Mouse (Mus musculus) heart, postnatal 14 days (tissue): ENCODE data around the gene Aqp3. TPM values are rescaled to one million over a fixed set of nuclear protein-coding genes. Genes with fewer than 3 reads are reported as not detected.

Experiments
- DNase-seq, 2 experiments: peaks; one replicate each; pipeline ENCODE4 v3.0.0; 2021 to 2022
- intact Hi-C: fragments of 180-260 bp; cut with DNase I; formaldehyde crosslinking; loops from one replicate; pipeline ENCODE4 v1.15.1; 2025
- total RNA-seq, 2 experiments: library from RNA; stranded (reverse); gene quantifications; 2 replicates each; pipeline ENCODE4 v1.2.3; 2021

The Aqp3 gene
- total RNA-seq, 2 experiments from 2014 or later: 0.88 to 0.91 TPM

- no peak for DNase-seq
- intact Hi-C loops: no loop called here
Measured at GRCm38 (mm10) chr4:41071500-41072429, 26.2 kb downstream of the Aqp3 start.

DNA sequence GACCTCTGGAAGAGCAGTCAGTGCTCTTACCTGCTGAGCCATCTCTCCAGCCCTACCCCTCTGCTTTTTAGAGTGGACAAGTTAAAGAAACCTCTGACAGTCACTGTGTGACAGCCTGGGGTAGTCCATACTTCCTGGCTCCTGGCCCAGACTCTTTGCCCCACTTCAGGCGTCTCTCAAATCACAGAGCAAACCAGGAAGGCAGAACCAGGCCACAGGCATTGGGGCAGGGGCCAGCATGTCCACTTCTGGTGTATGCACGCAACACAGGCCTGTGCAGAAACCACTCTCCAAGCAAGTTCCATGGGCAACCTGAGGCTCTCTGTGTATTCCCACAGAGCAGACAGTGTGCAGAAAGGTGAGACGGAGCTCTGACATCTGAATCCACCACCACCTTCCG, 32.8 kb downstream of the Aqp3 start:
- no peak for DNase-seq
- intact Hi-C loops: no loop called here

DNA sequence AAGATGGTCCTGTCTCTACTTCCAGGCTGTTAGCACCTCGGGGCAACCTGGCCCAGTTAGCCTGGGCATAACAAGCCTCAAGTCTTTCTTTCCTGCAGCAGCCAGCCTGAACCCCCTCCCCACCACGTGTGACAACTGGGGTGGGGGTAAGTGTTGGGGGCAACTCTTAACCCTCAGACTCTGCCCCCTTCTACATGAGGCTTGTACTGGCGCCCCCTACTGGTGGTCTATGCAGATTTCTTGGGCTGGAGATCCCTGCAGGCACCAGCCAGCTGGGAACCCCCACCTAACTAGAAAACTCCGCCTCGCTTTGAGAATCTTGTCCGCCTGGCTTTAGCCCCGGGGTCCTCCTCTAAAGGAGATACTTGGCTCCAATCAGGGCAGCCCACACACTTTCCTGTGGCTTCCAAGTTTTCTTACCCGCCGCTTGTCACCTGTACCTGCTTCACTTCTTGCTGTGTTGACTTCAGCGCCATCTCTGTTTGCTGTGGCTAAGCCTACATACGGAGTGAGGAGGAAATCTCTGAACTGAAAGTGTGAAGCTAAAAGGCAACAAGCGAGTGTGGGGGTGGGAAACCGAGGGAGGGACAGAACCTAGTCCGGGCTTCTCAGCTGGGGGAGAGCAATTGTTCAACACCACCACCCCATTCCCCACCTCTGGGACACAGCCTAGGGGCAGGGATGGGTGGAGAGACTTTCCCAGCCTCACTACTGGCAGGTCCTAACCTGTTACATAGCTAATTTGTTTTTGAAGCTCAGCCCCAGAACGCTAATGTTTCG, 33.9 kb downstream of the Aqp3 start:
- peak; percentile 28 to 39 for DNase-seq
- intact Hi-C loops: no loop called here

DNA sequence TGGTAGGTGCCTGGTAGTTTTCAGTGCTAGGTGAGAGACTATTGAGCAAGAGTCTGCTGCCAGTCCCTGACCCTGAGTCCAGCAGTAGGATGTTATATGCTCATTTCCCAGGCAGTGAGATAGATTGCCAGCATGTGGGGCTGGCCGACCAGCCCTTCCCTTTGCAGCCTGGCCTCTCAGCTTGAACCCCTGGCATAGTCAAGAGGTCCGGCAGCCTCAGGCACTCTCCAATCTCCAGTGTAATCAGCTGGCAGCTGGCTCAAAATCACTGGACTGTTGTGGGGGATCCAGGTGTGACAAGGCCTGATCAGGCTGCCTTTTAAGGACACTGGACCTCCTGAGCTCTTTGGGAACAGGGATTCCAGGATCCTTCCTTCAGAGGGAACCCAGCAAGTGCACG, 34.6 kb downstream of the Aqp3 start:
- intact Hi-C loops: no loop called here
- no peak for DNase-seq

GRCm38 (mm10) chr4:41057361-41057760, 40.6 kb downstream of the Aqp3 start:
- intact Hi-C loops: loop anchor here (10.0 kb wide), 1 partner anchor 167 kb away; no protein-coding TSS in a partner anchor
- no peak for DNase-seq

DNA sequence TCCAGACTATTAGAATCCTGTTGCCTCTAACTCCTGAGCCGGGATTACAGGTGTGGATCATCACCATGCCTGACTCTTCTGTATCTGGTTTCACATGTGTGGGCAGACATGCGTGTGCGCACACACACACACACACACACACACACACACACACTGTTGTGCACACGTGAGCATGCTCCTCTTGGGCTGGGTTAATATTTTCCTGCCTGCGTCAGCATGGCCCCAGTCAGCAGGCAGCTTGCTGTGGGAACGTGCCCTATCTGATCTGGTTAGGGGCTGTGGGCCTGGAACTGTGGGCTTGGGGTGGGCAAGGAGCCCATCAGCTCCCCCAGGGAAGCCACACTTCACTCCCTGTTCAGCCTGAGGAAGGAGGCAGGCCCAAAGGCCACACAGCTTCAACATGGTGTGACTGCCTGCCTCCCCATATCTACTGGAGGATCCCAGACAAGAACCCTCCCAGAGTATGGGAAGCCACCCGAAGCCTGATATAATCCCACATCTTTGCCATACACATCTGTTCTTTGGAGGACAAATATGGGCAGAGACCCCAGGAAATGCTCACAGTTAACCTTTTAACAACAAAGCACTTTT, 41.1 kb downstream of the Aqp3 start:
- DNase-seq: no peak
- intact Hi-C loops: loop anchor here (10.0 kb wide), 1 partner anchor 168 kb away; no protein-coding TSS in a partner anchor

DNA sequence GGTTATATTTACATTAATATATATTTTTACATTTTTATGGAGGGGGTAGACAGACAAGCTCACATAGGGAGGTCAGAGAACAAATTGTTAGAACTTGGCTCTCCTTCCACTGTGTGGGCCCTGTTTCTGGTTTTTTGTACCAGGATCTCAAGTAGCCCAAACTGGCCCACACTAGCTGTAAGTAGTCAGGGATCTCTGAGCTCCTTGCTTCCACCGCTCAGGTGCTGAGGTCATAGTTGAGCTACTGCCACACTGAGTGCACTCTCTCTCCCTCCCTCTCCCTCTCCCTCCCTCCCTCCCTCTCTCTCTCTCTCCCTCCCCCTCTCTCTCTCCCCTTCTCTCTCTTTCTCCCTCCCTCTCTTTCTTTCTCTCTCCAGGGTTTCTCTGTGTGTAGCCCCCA, 41.7 kb downstream of the Aqp3 start:
- intact Hi-C loops: loop anchor here (10.0 kb wide), 1 partner anchor 169 kb away; no protein-coding TSS in a partner anchor
- DNase-seq: no peak

GRCm38 (mm10) chr4:41055111-41055510, 42.9 kb downstream of the Aqp3 start:
- intact Hi-C loops: loop anchor here (10.0 kb wide), 1 partner anchor 170 kb away; no protein-coding TSS in a partner anchor
- peak in 1 of 2 experiments; percentile 46 for DNase-seq

GRCm38 (mm10) chr4:41051781-41052180, 46.2 kb downstream of the Aqp3 start:
- DNase-seq: no peak
- intact Hi-C loops: loop anchor here (5.0 to 10.0 kb wide), 3 partner anchors 173 to 336 kb away; no protein-coding TSS in a partner anchor

DNA sequence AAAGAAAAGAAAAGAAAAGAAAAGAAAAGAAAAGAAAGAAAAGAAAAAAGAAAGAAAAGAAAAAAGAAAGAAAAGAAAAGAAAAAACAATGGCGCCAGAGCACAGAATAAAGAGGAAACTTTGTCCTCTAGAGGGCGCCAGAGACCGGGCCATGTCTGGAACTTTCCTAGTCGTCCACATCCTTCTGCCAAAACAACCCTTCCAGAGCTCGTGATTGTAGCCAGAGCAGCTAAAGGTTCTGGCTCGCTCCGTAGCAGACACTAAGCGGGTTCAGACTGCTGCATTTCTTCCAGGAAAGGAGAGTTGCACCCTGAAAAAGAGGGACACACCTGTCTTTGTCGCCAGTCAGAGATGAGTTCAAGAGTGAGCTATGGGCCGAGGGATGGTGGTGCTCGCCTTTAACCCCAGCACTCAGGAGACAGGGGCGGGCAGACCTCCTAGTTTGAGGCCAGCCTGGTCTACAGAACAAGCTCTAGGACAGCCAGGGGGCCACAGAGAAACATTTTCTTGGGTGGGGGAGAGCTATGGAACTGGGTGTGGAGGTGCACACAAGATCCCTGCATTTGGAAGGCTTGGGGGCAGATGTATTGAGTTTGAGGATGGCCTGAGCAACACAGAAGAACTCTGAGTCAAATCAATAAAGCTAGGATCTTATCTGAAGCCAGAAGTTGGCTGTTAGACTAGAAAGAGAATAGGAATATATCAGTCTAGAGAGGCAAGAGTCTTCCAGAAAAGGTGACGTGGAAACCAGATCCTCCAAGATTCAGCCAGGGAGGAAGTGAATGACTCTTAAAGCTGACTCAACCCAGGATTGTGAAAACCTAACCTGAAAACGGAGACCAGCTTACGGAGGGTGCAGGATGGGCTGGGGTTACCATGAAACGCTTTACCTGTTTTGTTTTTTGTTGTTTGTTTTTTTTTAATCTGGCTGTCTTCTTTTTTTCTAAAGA, 47.0 kb downstream of the Aqp3 start:
- peak; percentile 86 to 93 for DNase-seq
- intact Hi-C loops: loop anchor here (1.0 to 10.0 kb wide), 4 partner anchors 68 to 336 kb away; no protein-coding TSS in a partner anchor

DNA sequence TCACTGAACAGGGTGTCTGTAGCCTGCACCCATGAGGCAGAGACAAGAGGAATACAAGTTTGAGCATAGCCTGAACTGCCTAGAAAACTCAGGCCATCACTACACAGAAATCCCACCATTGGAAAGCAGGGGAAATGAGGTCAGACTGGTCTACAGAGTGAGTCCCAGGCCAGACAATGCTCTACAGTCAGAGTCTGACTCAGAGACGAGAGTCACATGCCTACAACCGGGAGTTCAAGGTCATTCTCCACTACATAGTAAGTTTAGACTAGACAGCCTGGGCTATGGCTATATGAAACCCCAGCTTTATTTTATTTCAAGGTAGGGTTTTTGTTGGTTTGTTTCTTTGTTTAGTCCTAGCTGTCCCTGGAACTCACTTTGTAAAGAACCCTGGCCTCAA, 49.1 kb downstream of the Aqp3 start:
- intact Hi-C loops: no loop called here
- no peak for DNase-seq

GRCm38 (mm10) chr4:41047524-41048271, 50.3 kb downstream of the Aqp3 start, which contains the start of gene Aqp7:
Aqp7 (minus strand) TSS chr4:41048139.
- intact Hi-C loops: no loop called here
- peak; percentile 46 to 50 for DNase-seq

- intact Hi-C loops: no loop called here
- DNase-seq: no peak
Measured at GRCm38 (mm10) chr4:41046254-41046795, 51.7 kb downstream of the Aqp3 start.

DNA sequence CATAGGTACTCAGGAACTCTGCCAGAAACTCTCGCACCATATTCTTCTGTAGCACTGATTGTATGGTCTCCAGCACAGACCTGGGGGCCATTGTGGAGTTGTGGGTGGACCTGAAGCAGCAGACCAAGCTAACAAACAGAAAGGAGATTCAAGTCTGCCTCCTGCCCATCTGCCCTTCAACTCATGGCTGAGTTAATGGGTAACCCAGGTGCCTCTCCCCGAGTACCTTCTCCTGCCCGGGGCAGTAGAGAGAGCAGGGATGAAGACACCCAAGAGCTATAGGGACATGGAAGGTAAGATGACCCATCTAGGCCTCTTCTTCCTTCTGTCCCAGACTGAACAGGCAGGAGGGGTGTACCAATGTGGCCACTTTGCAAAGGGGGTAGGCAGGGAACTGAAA, 52.7 kb downstream of the Aqp3 start:
- DNase-seq: no peak
- intact Hi-C loops: no loop called here

GRCm38 (mm10) chr4:41043961-41044360, 54.0 kb downstream of the Aqp3 start:
- peak in 1 of 2 experiments; percentile 43 for DNase-seq
- intact Hi-C loops: no loop called here

DNA sequence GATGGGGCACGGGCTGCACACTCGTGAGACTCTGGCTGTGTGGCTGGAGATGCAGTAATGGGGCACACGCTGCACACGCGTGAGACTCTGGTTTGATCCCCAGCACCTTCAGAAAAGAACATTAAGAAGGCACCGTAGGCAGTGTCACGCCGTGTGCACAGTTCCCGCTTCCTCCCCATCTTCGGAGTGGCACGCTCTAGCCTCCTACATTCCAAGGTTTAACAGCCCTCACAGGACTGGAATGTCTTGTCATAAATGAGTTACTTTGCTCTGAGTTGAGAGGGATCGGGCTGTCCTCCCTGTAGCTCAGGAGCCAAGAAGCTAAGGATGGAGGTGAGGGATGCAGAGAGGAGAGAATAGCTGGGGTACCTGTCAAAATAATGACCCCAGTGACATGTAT, 55.1 kb downstream of the Aqp3 start:
- intact Hi-C loops: no loop called here
- no peak for DNase-seq
